Mouse (Mus musculus): ENCODE results near the gene Lactb. TPM values are rescaled to one million over a fixed set of nuclear protein-coding genes. Genes with fewer than 3 reads are reported as not detected.

Lactb gene
- polyA plus RNA-seq, 2 experiments: 10.1 to 10.9 TPM

GRCm38 (mm10) chr9:66912304-66912703, 63.0 kb downstream of the Lactb start:
- no peak for TF ChIP-seq POLR2A (IDR thresholded peaks at IDR 0.05; ENCODE audit: borderline replicate concordance, extremely low read depth, insufficient read depth, insufficient read length)
- no peaks in the 10 kb centered on the region for H3K27me3 ChIP-seq (ENCODE audit: control insufficient read depth, insufficient read depth, low read length)
- H3K27ac ChIP-seq (replicated peaks; ENCODE audit: low read depth, low read length): no peak overlapping the region
- ATAC-seq (ENCODE audit: low FRiP score, low read depth) (no peak), DNase-seq (ENCODE audit: low spot score) (no peak)
- H3K4me2 ChIP-seq (replicated peaks; ENCODE audit: low read depth, low read length, severe bottlenecking): no peak overlapping the region
- H3K4me3 ChIP-seq (replicated peaks; ENCODE audit: low read length): no peak overlapping the region
- H3K9ac ChIP-seq (ENCODE audit: low read depth, low read length, severe bottlenecking): no peak overlapping the region
- H3K9me3 ChIP-seq (ENCODE audit: control insufficient read depth, low read length): no peaks in the 10 kb centered on the region
- H3K4me1 ChIP-seq (ENCODE audit: control insufficient read depth, insufficient read depth, low read length): peaks cover 3% of the 10 kb centered on the region; the same call in 1 of the 2 replicates
- no peaks in the 10 kb centered on the region for H3K36me3 ChIP-seq (ENCODE audit: control insufficient read depth, insufficient read depth, low read length)

- WGBS: 84% methylated on average over 5 of the region's 5 CpGs
- Histone ChIP-seq H3K4me1 (ENCODE audit: control insufficient read depth, insufficient read depth, low read length) (no peaks in the 10 kb centered on the region; the same call in 1 of the 2 replicates), H3K9me3 (ENCODE audit: control insufficient read depth, low read length) (no peaks in the 10 kb centered on the region), H3K27ac (replicated peaks; ENCODE audit: low read depth, low read length) (no peak overlapping the region), H3K36me3 (ENCODE audit: control insufficient read depth, insufficient read depth, low read length) (no peaks in the 10 kb centered on the region), H3K9ac (ENCODE audit: low read depth, low read length, severe bottlenecking) (no peak overlapping the region), H3K4me2 (replicated peaks; ENCODE audit: low read depth, low read length, severe bottlenecking) (no peak overlapping the region), H3K4me3 (replicated peaks; ENCODE audit: low read length) (no peak overlapping the region), H3K27me3 (ENCODE audit: control insufficient read depth, insufficient read depth, low read length) (no peaks in the 10 kb centered on the region)
- no peak for TF ChIP-seq POLR2A (IDR thresholded peaks at IDR 0.05; ENCODE audit: borderline replicate concordance, extremely low read depth, insufficient read depth, insufficient read length)
- no peak for ATAC-seq (ENCODE audit: low FRiP score, low read depth)
- DNase-seq (ENCODE audit: low spot score): no peak
These were observed 64.6 kb downstream of the Lactb start for GRCm38 (mm10) chr9:66910677-66911076.

- no peak overlapping the region for H3K9ac ChIP-seq (ENCODE audit: low read depth, low read length, severe bottlenecking)
- H3K9me3 ChIP-seq (ENCODE audit: control insufficient read depth, low read length): no peaks in the 10 kb centered on the region
- H3K4me1 ChIP-seq (ENCODE audit: control insufficient read depth, insufficient read depth, low read length): no peaks in the 10 kb centered on the region; the same call in 1 of the 2 replicates
- DNase-seq (ENCODE audit: low spot score) (no peak), ATAC-seq (ENCODE audit: low FRiP score, low read depth) (no peak)
- 75% methylated on average over 7 of the region's 7 CpGs for WGBS
- no peak overlapping the region for H3K27ac ChIP-seq (replicated peaks; ENCODE audit: low read depth, low read length)
- TF ChIP-seq POLR2A (IDR thresholded peaks at IDR 0.05; ENCODE audit: borderline replicate concordance, extremely low read depth, insufficient read depth, insufficient read length): no peak
- H3K4me2 ChIP-seq (replicated peaks; ENCODE audit: low read depth, low read length, severe bottlenecking): no peak overlapping the region
- no peaks in the 10 kb centered on the region for H3K36me3 ChIP-seq (ENCODE audit: control insufficient read depth, insufficient read depth, low read length)
- H3K4me3 ChIP-seq (replicated peaks; ENCODE audit: low read length): no peak overlapping the region
- H3K27me3 ChIP-seq (ENCODE audit: control insufficient read depth, insufficient read depth, low read length): no peaks in the 10 kb centered on the region
These were observed 65.4 kb downstream of the Lactb start for GRCm38 (mm10) chr9:66909922-66910321.

- 83% methylated on average over 5 of the region's 5 CpGs for WGBS
- no peak for ATAC-seq (ENCODE audit: low FRiP score, low read depth)
These were observed 67.4 kb downstream of the Lactb start for GRCm38 (mm10) chr9:66907746-66908397.

GRCm38 (mm10) chr9:66907126-66907525, 68.2 kb downstream of the Lactb start:
- no peak overlapping the region for H3K27ac ChIP-seq (replicated peaks; ENCODE audit: low read depth, low read length)
- H3K36me3 ChIP-seq (ENCODE audit: control insufficient read depth, insufficient read depth, low read length): no peaks in the 10 kb centered on the region
- ATAC-seq (ENCODE audit: low FRiP score, low read depth): no peak
- no peaks in the 10 kb centered on the region; the same call in 1 of the 2 replicates for H3K4me1 ChIP-seq (ENCODE audit: control insufficient read depth, insufficient read depth, low read length)
- no peak for DNase-seq (ENCODE audit: low spot score)
- no peaks in the 10 kb centered on the region for H3K27me3 ChIP-seq (ENCODE audit: control insufficient read depth, insufficient read depth, low read length)
- no peak overlapping the region for H3K4me2 ChIP-seq (replicated peaks; ENCODE audit: low read depth, low read length, severe bottlenecking)
- no peak overlapping the region for H3K4me3 ChIP-seq (replicated peaks; ENCODE audit: low read length)
- 82% methylated on average over 8 of the region's 8 CpGs for WGBS
- no peak for TF ChIP-seq POLR2A (IDR thresholded peaks at IDR 0.05; ENCODE audit: borderline replicate concordance, extremely low read depth, insufficient read depth, insufficient read length)
- no peak overlapping the region for H3K9ac ChIP-seq (ENCODE audit: low read depth, low read length, severe bottlenecking)
- no peaks in the 10 kb centered on the region for H3K9me3 ChIP-seq (ENCODE audit: control insufficient read depth, low read length)

More at GRCm38 (mm10) chr9:66907746-66908397, 67.4 kb downstream of the Lactb start:
- Histone ChIP-seq H3K4me1 (ENCODE audit: control insufficient read depth, insufficient read depth, low read length) (no peaks in the 10 kb centered on the region; the same call in 1 of the 2 replicates), H3K9ac (ENCODE audit: low read depth, low read length, severe bottlenecking) (no peak overlapping the region), H3K9me3 (ENCODE audit: control insufficient read depth, low read length) (no peaks in the 10 kb centered on the region), H3K27ac (replicated peaks; ENCODE audit: low read depth, low read length) (no peak overlapping the region), H3K4me2 (replicated peaks; ENCODE audit: low read depth, low read length, severe bottlenecking) (no peak overlapping the region), H3K4me3 (replicated peaks; ENCODE audit: low read length) (no peak overlapping the region), H3K27me3 (ENCODE audit: control insufficient read depth, insufficient read depth, low read length) (no peaks in the 10 kb centered on the region), H3K36me3 (ENCODE audit: control insufficient read depth, insufficient read depth, low read length) (no peaks in the 10 kb centered on the region)
- TF ChIP-seq POLR2A (IDR thresholded peaks at IDR 0.05; ENCODE audit: borderline replicate concordance, extremely low read depth, insufficient read depth, insufficient read length): no peak
- no peak for DNase-seq (ENCODE audit: low spot score)
